Mouse (Mus musculus): ENCODE results near the gene Vmn1r14.
"Not testable (repeated sequence)": the region's sequence is repeated elsewhere in the genome, so short reads cannot be mapped to it uniquely, and the experiment has no call there.

Gene Vmn1r14

GRCm38 (mm10) chr6:57231386-57231785 lies at the start of gene Vmn1r14:
Gene Vmn1r14, plus strand, starts transcription at chr6:57231686.
- DNase-seq (ENCODE audit: low read depth, low spot score), result no peak

DNA sequence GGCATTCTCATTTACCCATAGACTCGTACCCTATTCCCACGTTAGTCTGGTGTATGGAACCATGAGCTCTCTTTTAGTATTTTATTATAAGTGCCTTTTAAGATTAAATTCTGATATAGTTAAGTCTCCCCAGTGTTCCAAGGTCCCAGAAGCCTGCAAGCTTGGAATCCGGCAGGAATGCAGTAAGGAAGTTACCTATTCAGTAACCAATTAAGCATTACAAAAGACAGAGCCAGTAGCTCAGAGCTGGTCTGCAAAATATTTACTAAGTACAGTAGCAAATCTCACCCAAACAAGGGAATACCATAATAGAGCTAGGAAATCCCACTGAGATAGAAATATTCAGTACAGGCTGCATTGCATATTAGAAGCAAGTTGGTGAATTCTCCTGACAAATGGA lies 41.5 kb upstream of the Vmn1r14 start:
- not testable (repeated sequence) for DNase-seq (ENCODE audit: low read depth, low spot score)

DNA sequence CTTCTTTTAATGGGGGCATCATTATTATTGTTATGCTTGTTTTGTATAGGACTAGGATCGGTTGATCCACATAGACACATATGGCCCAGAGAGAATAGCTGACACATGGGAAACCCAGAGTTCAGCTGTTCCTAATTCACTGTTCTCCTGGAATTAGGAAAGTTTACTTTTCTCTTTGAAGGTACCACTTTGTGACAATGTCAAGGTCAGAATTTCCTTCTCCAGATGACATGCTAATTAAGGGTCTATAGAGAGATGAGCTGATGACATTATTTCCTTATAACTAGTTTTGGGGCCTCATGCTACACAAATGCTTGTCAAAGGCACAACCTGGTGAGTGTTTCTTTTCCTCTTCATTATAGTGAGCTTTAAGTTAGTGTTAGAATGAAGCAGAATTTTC lies 28.5 kb upstream of the Vmn1r14 start, which contains the start of gene Vmn1r13:
Gene Vmn1r13, plus strand, starts transcription at position 301 of the 400 bp plus-strand sequence.
- DNase-seq (ENCODE audit: low read depth, low spot score), result not testable (repeated sequence)

DNA sequence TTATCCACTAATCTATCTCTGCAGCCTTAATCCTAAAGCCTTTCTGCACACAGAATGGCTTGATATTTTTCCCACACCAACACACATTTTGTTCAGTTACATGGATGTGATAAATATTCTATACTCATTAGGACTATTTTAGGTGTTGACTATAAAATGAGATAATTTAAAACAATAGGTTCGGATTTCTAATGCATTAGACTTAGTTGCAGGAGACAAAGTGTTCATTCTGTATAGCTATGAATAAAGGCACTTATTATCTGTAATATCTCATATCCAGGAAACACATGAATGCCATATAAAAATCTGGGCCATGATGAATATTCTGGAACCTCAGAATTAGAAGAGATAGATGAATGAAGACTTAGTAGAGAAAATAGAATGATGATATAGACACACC lies 26.2 kb downstream of the Vmn1r14 start, which contains the start of gene Vmn1r15:
Gene Vmn1r15, plus strand, starts transcription at position 301 of the 400 bp plus-strand sequence.
- DNase-seq (ENCODE audit: low read depth, low spot score), result no peak

DNA sequence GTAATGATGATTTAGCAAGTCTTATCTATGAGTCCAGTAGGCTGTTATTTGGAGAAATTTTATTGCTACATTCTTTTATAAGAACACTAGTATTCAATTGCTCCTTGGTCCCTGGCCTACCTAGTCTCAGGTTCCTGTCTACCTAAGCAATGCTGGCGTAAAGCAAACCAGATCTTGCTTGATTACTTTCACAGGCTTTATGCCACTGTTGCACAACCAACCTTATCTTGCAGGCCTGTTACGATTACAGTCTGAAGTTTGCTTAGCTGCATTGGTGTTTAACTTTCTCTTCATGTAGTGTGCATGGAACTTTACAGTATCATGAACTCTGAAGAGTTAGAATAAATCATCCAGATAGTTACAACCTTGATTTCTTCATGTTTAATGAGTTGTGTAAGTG lies 29.5 kb downstream of the Vmn1r14 start:
- no peak for DNase-seq (ENCODE audit: low read depth, low spot score)

GRCm38 (mm10) chr6:57271881-57272280 lies 40.4 kb downstream of the Vmn1r14 start:
- no peak for DNase-seq (ENCODE audit: low read depth, low spot score)

DNA sequence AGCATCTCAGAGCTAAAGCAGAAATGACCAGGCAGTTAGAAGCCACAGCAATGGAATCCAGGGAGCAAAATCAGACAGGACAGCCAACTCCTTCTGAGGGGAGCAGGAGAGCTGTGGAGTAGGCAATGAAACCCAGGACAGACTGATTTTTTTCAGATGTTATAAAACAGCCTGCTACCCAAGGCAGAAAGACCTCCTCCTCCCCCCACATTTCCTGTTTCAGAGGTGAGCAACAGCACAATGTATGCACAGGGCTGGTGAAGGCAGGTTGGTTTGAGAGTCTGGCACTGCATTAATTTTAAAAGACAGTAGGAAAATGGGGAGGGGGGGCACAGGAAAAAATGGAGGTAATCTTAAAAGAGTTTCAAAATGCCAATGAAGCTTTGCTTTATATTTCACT lies 41.0 kb downstream of the Vmn1r14 start:
- DNase-seq (ENCODE audit: low read depth, low spot score), result no peak

- no peak for DNase-seq (ENCODE audit: low read depth, low spot score)
These were observed 47.5 kb downstream of the Vmn1r14 start for GRCm38 (mm10) chr6:57278952-57279351.

All from WW6 (cell line).